In genomic region chr12:112766586-112766985, GRCm38 (mm10) we compare ENCODE assay signal across 20 mouse cellular contexts. TPM values are rescaled to one million over a fixed set of nuclear protein-coding genes. Genes with fewer than 3 reads are reported as not detected.
"Had no signal": no experiment of that assay in that cellular context is flagged by ENCODE, and none has a peak within 500 bp of the region (broad histone marks: within the 10 kb centered on the region; RNA-seq: fewer than 3 reads in every experiment).

No protein-coding gene starts in this region.

- H3K36me3 ChIP-seq: liver, embryonic 13.5 days; liver, embryonic 15.5 days; lung, embryonic 15.5 days; midbrain, embryonic 13.5 days; midbrain, embryonic 15.5 days; neural tube, embryonic 13.5 days had no signal

- H3K27ac ChIP-seq: liver, embryonic 13.5 days; liver, embryonic 15.5 days; lung, embryonic 15.5 days; macrophage; midbrain, embryonic 13.5 days; midbrain, embryonic 15.5 days; neural tube, embryonic 13.5 days had no signal

- H3K27me3 ChIP-seq: liver, embryonic 13.5 days; liver, embryonic 15.5 days; lung, embryonic 15.5 days; midbrain, embryonic 13.5 days; midbrain, embryonic 15.5 days; neural tube, embryonic 13.5 days had no signal

- H3K9ac ChIP-seq: liver, embryonic 13.5 days; liver, embryonic 15.5 days; liver, postnatal 0 days; lung, embryonic 15.5 days; midbrain, embryonic 13.5 days; midbrain, embryonic 15.5 days; neural tube, embryonic 13.5 days had no signal

- H3K4me3 ChIP-seq: liver, embryonic 13.5 days; liver, embryonic 15.5 days; lung, embryonic 15.5 days; megakaryocyte, embryonic 14.5 days; midbrain, embryonic 13.5 days; midbrain, embryonic 15.5 days; neural tube, embryonic 13.5 days had no signal

- H3K4me1 ChIP-seq: liver, embryonic 13.5 days; liver, embryonic 15.5 days; lung, embryonic 15.5 days; midbrain, embryonic 13.5 days; midbrain, embryonic 15.5 days; neural tube, embryonic 13.5 days had no signal

- H3K9me3 ChIP-seq: liver, embryonic 13.5 days; liver, embryonic 15.5 days; lung, embryonic 15.5 days; megakaryocyte, embryonic 14.5 days; midbrain, embryonic 13.5 days; midbrain, embryonic 15.5 days; neural tube, embryonic 13.5 days had no signal

- DNase-seq: liver, embryonic 13.5 days; liver, postnatal 0 days; lung, adult 2 months; lung, postnatal 14 days; lung, postnatal 36 days; right cerebral cortex, adult 18-20 months; right cerebral cortex, postnatal 25 days; right cerebral cortex, postnatal 4 days; thymus, adult 18-20 months; thymus, postnatal 14 days had no signal

RNA-seq across cellular contexts. Expression of gene Ahnak2, which starts 35.9 kb away (rescaled TPM):
- total RNA-seq: megakaryocyte progenitor cell, adult 5-6 weeks; neutrophil, adult 5-6 weeks had no signal

RNA-seq across cellular contexts. Expression of gene Clba1, which starts 42.2 kb away (rescaled TPM):
- total RNA-seq: monocyte, adult 5-6 weeks had no signal

RNA-seq across cellular contexts. Expression of gene Cep170b, which starts 46.3 kb away (rescaled TPM):
- total RNA-seq: monocyte, adult 5-6 weeks had no signal
